Mouse (Mus musculus) lung, adult 2 months (tissue): ENCODE results near the gene Gria1.

ENCODE experiments used
- CTCF ChIP-seq: fragments of 200-500 bp; IDR thresholded peaks from 2 replicates; pipeline ENCODE4 v1.5.1; 2011; ENCODE audit warnings: mild to moderate bottlenecking, low read length, control low read depth; ENCODE audit not compliant: insufficient read depth
- POLR2A ChIP-seq: fragments of 200-500 bp; IDR thresholded peaks from 2 replicates; pipeline ENCODE4 v1.6.1; 2011; ENCODE audit warnings: low read depth, mild to moderate bottlenecking, control low read depth, low read length, borderline replicate concordance; ENCODE audit errors: extremely low read depth

DNA sequence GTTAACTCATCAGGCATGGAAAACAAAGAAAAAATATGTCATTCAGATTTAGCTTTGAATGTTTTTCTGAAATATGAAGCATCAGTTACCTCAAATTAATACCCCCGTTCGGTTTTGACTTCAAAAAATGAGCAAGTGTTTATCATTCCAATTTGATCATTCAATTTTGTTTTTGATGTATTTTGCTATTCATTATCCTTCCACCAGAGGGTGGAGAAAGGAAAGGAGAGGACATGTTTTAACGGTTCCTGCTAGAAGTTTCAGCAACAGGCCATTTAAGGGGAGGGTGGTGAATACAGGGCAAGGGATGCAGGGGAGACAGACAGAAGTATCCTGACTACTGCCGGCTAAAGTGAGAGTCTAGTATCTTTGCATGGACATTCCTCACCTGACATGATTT is 7.3 kb downstream of the Gria1 start:
- TF ChIP-seq CTCF, result no peak
- TF ChIP-seq POLR2A, result no peak
